Comparison of ENCODE assay signal across 9 mouse cellular contexts in genomic region chr11:70518923-70519322, GRCm38 (mm10). TPM values are rescaled to one million over a fixed set of nuclear protein-coding genes. Genes with fewer than 3 reads are reported as not detected.
A peak's percentile ranks its signal among the peaks of the same experiment; 100 is the strongest.
DNase-seq lines count a peak whose midpoint lies in the region; ATAC-seq lines count a peak whose summit lies in the region.
"Had no signal": no experiment of that assay in that cellular context is flagged by ENCODE, and none has a peak within 500 bp of the region (broad histone marks: within the 10 kb centered on the region; RNA-seq: fewer than 3 reads in every experiment).

Gene Gltpd2, plus strand, starts transcription at chr11:70519196.

- DNase-seq in lung, postnatal 4 days: no peak
- no peak for DNase-seq in thymus, postnatal 10 days (ENCODE audit: low spot score in 2 of 2)
- DNase-seq in adrenal gland, postnatal 36 days: no peak
- no peak for DNase-seq in adrenal gland, adult (ENCODE audit: inconsistent age in 2 of 2, low spot score in 1 of 2)

- 79% methylated on average over 10 of the region's 10 CpGs for WGBS in lung, embryonic 15.5 days
- 80% methylated on average over 10 of the region's 10 CpGs for WGBS in forebrain, embryonic 16.5 days
- WGBS in limb, embryonic 15.5 days: 84% methylated on average over 10 of the region's 10 CpGs
- WGBS in stomach, embryonic 15.5 days: 74% methylated on average over 10 of the region's 10 CpGs

- peak within 1 kb of the TSS; percentile 76 for H3K4me2 ChIP-seq in lung, embryonic 15.5 days
- peak within 1 kb of the TSS; percentile 41 for H3K4me2 ChIP-seq in forebrain, embryonic 16.5 days (ENCODE audit: low read length)
- peak within 1 kb of the TSS; percentile 45 for H3K4me2 ChIP-seq in limb, embryonic 15.5 days
- H3K4me2 ChIP-seq in stomach, embryonic 15.5 days: peak within 1 kb of the TSS; percentile 57

- H3K9me3 ChIP-seq in lung, embryonic 15.5 days: no peaks in the 10 kb centered on the region
- no peaks in the 10 kb centered on the region for H3K9me3 ChIP-seq in forebrain, embryonic 16.5 days (ENCODE audit: control insufficient read depth, low read length)
- no peaks in the 10 kb centered on the region for H3K9me3 ChIP-seq in limb, embryonic 15.5 days
- H3K9me3 ChIP-seq in stomach, embryonic 15.5 days: no peaks in the 10 kb centered on the region

- peak within 1 kb of the TSS; percentile 45 for H3K4me3 ChIP-seq in lung, embryonic 15.5 days
- H3K4me3 ChIP-seq in forebrain, embryonic 16.5 days (replicated peaks; ENCODE audit: low read length): peak within 1 kb of the TSS; percentile 18
- peak within 1 kb of the TSS; percentile 31 for H3K4me3 ChIP-seq in limb, embryonic 15.5 days
- peak within 1 kb of the TSS; percentile 42 for H3K4me3 ChIP-seq in stomach, embryonic 15.5 days (replicated peaks)

- H3K27ac ChIP-seq in lung, embryonic 15.5 days: peak within 1 kb of the TSS; percentile 84
- no peak within 1 kb of the TSS for H3K27ac ChIP-seq in forebrain, embryonic 16.5 days (ENCODE audit: low read length)
- H3K27ac ChIP-seq in limb, embryonic 15.5 days: peak within 1 kb of the TSS; percentile 5; the same call in 1 of the 2 replicates
- H3K27ac ChIP-seq in stomach, embryonic 15.5 days: peak within 1 kb of the TSS; percentile 78

- H3K9ac ChIP-seq in lung, embryonic 15.5 days: peak within 1 kb of the TSS; percentile 65
- H3K9ac ChIP-seq in forebrain, embryonic 16.5 days (replicated peaks; ENCODE audit: low read depth, low read length): peak within 1 kb of the TSS; percentile 52; the same call in 1 of the 2 replicates
- H3K9ac ChIP-seq in limb, embryonic 15.5 days: peak within 1 kb of the TSS; percentile 31; the same call in 1 of the 2 replicates
- peak within 1 kb of the TSS; percentile 46 for H3K9ac ChIP-seq in stomach, embryonic 15.5 days

- H3K4me1 ChIP-seq in lung, embryonic 15.5 days: peaks cover 9% of the 10 kb centered on the region; the same call in 1 of the 2 replicates
- peaks cover 4% of the 10 kb centered on the region for H3K4me1 ChIP-seq in forebrain, embryonic 16.5 days (replicated peaks; ENCODE audit: control insufficient read depth, insufficient read depth, low read length)
- peaks cover 11% of the 10 kb centered on the region for H3K4me1 ChIP-seq in limb, embryonic 15.5 days
- peaks cover 9% of the 10 kb centered on the region; the same call in 1 of the 2 replicates for H3K4me1 ChIP-seq in stomach, embryonic 15.5 days

- ATAC-seq in lung, embryonic 15.5 days (ENCODE audit: borderline replicate concordance, extremely low read depth, low FRiP score, low TSS enrichment): no peak
- no peak for ATAC-seq in forebrain, embryonic 16.5 days
- no peak for ATAC-seq in limb, embryonic 15.5 days (ENCODE audit: insufficient number of reproducible peaks, low FRiP score, low TSS enrichment, low read depth)
- no peak for ATAC-seq in stomach, embryonic 15.5 days (ENCODE audit: insufficient read depth, low FRiP score, low read depth)

- H3K27me3 ChIP-seq in lung, embryonic 15.5 days: 0 out of 2 replicates have a peak, but pooled peaks cover 3% of the 10 kb centered on the region
- peaks cover 4% of the 10 kb centered on the region for H3K27me3 ChIP-seq in forebrain, embryonic 16.5 days (replicated peaks; ENCODE audit: control insufficient read depth, insufficient read depth, low read length)
- 0 out of 2 replicates have a peak, but pooled peaks cover 4% of the 10 kb centered on the region for H3K27me3 ChIP-seq in limb, embryonic 15.5 days
- H3K27me3 ChIP-seq in stomach, embryonic 15.5 days (replicated peaks): no peaks in the 10 kb centered on the region

- no peaks in the 10 kb centered on the region for H3K36me3 ChIP-seq in lung, embryonic 15.5 days
- no peaks in the 10 kb centered on the region for H3K36me3 ChIP-seq in forebrain, embryonic 16.5 days (ENCODE audit: control insufficient read depth, insufficient read depth)
- no peaks in the 10 kb centered on the region for H3K36me3 ChIP-seq in limb, embryonic 15.5 days
- H3K36me3 ChIP-seq in stomach, embryonic 15.5 days: no peaks in the 10 kb centered on the region

RNA-seq across cellular contexts. Expression of gene Gltpd2, which starts in this region (rescaled TPM):
- polyA plus RNA-seq in lung, embryonic 15.5 days (2015; fragmentation: Nextera tagmentation; extraction: Ambion mirVana): 0.62 and 0.86 TPM in 2 replicates
- 0.18 TPM in 1 of 2 replicates, not detected in the other for polyA plus RNA-seq in forebrain, embryonic 16.5 days (2015; fragmentation: Nextera tagmentation; extraction: Ambion mirVana)
- 0.26 and 0.65 TPM in 2 replicates for polyA plus RNA-seq in limb, embryonic 15.5 days (2015; fragmentation: Nextera tagmentation; extraction: Ambion mirVana)
- 2.1 and 3.3 TPM in 2 replicates for polyA plus RNA-seq in stomach, embryonic 15.5 days (2015; fragmentation: Nextera tagmentation; extraction: Ambion mirVana)
- total RNA-seq in adrenal gland, postnatal 36 days (2021): not detected
- total RNA-seq: layer of hippocampus, adult 8-10 months had no signal
